Mouse (Mus musculus) kidney, postnatal 10 days (tissue): Measurements from ENCODE around the gene Id2.

Experiments used
- DNase-seq: peaks from one replicate; pipeline ENCODE4 v3.0.0; 2021; ENCODE audit warnings: mixed read lengths

Gene Id2

DNA sequence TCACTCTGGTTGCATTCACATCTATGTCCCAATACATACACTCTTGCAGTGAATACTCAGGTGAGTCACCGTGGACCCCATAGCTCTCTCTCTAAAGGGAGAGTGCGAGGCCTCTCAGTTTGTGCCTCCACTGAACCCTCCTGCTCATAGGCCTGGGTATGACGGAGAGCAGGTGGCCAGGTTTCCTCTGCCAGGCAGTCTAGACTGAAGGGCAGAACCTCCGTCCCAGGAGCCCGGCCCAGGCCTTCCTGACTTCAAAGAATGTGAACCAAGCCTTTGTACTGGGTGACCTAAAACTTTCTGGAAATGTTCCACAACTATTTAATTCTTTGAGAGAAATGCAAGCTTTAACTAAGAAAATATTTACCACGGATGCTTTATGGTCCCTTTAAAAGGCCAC, 7.0 kb upstream of the Id2 start:
- DNase-seq, result peak; percentile 46

DNA sequence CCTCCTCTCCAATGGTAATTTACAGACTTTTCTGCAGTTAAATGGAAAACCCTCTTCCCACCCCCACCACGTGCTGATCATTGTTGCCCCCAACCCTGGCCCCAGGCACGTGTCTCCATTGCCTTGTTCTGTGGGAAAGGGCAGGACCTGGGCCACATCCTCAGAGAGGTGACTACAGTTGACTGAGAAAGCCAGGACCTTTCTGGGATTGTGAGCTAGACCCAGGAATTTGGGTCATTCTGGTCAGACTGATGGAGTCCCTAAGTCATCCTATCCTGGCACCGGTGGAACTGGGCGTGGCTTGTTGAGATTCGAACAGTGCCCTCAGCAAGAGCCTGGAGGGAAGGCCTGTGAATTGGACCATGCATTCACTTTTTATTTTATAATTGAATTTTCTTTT, 4.4 kb upstream of the Id2 start:
- DNase-seq, result peak; percentile 51

DNA sequence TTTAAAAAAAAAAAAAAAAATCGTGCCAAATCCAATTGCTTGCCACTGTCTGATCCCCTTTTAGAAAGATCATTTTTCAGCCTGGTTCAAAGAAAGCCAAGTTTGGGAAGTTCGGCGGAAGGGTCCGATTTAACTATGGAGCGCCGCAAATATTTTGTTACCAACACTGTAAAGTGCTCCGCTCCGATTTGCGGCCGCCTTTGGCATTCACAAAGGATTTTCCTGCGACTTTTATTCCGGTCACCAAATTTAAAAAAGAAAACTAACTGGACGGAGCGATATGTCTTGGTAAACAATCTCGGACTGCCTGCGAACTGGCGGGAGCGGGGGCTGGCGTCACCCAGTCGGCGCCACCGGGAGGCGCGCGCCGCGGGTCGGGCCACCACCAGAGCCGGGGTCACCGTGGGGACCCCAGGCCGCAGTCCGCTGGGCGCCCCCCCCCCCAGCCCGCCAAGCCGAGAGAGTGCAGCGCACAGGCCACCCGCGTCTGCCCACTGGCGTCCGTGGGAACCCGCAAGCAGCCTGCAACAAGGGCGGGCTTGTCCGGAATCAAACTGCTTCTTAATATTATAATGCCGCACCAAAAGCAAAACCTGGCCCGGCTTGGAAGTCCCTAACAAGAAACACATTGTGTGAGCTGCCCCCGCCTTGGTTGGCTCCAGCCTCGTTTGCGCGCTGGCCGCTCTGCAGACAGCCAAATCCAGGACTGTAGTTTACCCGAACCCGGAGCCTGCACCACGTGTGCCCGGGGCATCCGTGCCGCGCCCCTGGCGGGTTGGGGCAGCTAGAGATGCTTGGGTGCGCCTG, 3.7 kb upstream of the Id2 start:
- peak; percentile 76 for DNase-seq

DNA sequence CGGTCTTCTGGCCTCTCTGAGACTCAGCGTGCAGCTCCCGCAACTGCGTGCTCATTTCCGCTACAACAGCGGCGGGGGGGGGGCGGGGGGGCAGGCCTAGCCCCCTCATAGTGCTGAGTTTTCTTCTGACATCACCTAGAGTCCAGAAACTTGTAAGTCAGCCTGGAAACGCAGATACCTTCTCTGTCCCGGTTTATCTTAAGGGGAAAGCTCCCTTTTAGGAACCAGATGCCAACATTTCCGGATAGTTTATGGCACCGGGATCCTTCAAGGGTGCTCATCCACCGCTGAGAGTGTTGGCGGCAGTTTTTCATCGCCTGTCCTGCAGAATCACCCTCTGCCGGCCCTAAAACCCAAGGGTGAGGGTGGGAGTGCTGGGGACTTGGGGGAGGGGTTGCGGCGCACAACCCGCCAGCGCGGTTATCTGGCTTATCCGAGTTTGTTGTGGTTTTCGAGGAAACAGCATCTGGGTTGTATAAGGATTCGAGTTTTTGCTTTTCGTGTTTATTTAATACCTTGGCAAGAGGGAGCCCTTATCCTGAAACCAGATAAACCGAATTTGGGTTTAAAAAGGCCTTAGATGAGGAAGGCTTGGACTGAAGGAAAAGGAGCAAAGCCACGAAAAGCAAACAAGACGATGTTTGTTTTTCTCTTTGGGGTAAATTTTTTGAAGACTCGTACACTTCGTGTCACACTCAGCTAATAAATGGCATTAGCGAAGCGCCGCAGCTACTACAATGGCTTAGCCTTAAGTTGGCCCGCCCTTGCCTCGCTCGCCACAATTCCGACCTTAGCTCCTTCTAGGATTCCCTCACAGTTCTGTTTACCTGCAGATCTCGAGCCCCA, 2.8 kb upstream of the Id2 start:
- peak; percentile 68 for DNase-seq

DNA sequence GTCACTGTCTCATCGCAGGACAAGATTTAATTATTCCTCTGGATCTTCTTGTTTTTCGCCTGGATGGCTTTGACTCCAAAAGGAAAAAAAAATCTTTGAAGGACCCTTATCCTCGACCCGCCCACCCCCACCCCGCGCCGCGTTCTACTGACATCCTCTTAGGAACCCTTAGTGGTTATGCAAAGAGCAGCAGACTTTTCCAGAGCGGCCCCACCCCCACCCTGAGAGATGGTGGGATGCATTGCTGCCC, 2.3 kb upstream of the Id2 start:
- peak; percentile 87 for DNase-seq

DNA sequence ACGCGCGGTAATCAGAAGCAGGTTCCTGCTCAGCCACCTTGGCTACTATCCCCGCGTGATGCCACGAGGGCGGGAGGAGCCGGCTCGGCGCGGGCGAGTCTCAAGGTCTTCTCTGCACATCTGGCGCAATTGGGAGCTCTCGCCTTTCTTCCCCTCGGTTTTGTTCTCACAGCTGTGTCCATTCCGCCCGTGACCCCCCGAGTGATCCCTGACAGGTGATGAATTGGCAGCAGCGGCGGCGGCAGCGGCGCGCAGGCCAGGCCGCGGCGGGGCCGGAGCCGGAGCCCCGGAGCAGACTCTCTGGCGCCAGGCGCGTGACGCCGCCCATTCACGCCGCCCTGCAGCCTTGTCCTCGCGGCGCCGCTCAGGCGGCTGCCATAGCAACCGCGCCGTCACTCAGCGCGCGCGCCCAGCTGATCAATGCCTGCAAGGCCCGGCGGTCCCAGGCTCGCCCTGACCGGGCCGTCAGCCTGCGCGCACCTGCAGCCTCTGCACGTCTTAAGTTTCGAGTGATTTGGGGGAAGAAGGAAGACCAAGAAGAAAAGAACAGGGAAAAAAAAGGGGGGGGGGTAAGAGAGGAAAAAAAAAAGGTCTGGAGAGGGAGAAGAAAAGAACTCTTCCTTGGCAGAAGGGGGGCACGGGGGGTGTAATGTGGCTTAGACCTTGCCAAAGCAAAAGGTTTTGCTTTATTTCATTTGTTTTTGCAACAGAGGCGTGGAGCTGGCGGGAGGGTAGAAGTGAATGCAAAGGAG, 1.8 kb upstream of the Id2 start:
- DNase-seq, result peak; percentile 97

DNA sequence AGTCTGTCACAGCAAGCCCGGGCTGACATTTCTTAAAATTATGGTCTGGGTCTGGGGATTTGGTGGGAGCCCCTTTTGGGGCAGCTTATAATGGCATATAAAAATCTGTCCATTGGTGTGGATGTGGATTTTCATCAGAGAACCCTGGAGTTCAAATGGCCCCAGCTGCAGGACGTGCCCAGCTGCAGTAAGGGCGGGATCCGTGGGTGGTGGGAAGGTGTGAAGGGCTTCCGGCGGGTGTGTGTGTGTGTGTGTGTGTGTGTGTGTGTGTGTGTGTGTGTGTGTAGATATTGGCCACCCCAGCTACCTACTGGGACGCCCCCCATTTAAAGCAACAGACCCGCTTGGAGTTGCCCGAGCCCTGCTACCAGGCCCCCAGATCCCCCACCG, 1.2 kb upstream of the Id2 start:
- no peak for DNase-seq

DNA sequence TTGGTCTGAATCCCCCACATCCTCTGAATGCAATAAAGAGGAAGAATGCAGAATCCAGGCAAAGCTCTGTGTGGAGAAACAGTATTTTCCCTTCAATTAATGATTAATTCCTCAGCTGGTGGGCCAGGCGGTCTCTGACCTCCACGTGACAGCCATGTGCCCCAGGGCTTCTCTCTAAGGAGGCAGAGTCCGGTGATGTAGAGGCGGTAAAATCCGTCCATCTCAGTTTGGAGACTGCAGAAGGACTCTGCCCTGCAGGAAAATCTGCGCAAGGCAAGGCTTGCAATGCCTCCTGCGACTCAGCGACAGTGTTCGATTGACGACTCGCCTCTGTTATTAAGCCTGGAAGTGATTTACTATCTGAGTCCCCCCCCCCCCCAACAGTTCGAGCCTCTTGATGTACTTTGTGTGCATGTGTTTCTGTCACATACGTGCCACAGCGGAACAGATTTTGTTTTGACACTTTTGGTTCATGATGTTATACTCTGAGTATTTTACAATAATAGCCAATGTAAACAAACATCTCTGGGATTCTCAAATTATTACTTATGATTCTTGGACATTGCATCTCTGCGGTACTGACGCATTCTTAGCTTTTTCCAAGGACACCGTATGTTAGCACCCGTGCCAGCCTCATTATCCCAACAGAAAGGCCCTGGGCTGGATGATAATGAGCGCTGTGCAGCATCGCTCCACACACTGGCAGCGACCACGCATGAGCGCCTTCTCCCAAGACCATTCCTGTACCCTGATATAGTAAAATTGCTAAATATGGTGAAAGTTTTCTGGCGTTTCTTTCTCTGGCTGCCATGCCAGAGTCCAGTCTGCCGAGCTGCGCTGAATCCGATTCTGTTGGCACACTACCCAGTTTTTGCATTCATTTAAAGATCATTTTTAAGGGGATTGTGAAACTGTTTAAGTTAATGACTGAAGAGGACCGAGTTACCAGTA, 545 bp upstream of the Id2 start:
- peak; percentile 86 for DNase-seq

DNA sequence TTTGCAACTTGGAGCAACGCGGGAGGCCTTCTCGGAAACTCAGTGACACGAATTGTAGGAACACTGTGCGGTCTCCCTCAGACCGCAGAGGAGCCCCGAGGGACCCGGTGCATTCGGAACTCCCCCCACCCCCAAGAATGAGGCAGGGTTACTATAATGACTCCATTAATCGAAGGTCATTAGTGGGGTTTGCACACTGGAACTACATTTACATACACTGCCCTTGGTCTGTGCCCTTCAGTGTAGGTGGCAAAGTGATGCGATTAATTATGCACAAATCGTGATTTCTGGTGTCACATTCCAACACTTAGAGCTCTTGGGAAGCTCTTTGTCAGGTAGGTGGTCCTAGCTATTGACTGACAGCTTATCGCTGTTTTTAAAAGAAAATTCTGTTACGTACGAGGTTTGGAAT, 294 bp downstream of the Id2 start:
- DNase-seq, result peak; percentile 61

DNA sequence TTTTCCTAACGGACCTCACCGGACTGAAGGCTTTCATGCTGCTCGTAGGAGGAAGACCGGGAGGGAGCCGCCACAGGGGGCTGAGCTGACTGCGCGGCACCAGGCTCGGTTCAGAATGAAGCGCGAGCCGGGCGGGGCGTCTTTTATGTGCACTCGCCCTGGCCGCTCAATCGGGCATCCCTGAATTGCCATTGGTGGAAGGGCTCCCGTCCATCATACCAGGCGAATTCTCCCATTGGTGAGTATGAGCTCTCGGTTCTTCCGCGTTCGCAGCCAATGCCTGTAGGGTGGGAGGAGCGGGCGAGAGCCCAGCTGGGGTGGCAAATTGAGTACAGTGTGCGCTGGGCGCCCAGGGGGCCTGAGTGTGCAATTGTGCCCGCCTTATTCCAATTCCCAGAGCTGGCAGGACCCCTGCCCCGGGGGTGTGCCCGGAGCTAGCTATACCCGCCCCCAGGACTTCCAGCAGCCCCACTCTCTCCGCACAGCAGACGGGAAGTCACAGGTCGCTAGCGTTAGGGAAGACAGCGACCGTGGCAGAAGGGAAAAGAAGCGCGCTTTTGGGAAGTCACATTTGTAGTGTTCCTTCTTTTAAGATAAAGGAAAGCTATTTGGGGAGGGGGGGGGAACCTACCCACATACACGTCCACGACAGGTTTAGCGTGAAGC, 833 bp downstream of the Id2 start:
- DNase-seq, result peak; percentile 99

DNA sequence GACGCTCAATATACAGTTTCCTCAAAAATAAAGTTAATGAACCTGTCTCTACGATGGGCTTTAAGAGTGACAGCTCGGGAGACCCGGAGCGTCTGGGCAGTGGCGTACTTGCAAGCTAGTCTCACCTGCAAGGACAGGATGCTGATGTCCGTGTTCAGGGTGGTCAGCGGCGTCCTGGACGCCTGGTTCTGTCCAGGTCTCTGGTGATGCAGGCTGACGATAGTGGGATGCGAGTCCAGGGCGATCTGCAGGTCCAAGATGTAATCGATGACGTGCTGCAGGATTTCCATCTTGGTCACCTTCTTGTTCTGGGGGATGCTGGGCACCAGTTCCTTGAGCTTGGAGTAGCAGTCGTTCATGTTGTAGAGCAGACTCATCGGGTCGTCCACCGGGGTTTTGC, 1.4 kb downstream of the Id2 start:
- DNase-seq, result no peak

DNA sequence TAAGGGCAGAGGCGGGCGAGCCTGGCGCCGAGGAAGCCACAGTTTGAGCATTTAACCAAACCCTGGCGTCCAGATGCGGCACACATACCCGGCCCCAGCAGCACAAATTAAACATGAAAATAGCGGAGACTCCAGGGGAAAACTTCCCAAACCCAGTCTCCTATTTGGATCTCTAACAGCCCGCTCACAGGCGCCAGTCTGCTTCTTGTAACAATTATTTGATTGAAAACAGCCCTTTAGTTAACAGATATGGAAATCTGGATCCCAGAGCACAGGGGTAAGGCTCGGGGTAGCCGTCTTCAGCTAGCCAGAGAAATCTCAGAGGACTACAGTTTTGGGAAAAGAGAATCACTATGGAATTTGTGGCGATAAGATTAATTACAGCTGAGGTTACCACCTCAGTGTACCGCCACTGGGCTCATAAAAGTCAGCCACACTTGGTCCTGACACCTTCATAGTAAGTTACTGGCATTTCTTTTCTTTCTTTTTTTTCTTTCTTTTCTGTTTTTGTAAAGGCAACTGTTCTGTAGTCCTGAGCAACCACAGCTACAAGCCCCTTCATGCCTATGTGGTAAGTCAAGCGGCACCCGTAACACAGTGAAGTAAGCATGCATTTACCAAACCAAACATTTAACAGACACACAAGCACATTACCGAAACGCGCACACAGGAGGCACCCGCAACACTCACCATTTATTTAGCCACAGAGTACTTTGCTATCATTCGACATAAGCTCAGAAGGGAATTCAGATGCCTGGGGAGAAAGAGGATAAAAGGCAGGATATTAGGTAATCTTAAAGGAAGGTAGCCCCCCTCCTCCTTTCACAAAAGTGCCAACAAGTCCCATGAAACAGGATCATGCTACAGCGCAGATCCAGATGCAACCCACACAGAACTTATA, 2.1 kb downstream of the Id2 start:
- DNase-seq, result peak; percentile 54

DNA sequence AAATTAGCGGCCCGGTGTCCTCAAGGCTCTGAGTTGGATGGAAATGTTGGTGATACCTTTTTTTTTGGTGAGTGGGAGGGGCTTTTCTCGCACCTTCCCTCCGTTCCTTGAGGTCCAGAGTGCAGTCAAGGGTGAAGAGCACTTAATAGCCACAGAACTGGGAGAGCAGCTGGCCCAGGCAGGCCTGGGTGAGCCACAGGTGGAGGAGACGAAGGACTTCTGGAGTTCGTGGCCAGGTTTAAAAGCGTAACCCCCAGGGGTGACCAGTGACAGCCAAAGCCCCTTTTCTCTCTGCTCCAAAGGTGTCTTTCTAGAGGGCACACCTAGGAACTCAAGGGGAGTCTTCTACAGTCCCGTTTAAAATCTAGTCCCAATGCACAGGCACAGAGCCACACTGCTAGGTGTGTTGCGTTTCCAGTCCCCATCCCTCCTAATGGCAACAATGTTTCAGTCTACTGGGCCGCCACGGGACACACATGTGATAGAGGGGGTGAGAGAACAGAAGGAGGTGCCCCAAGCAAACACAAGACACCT, 3.6 kb downstream of the Id2 start:
- peak; percentile 57 for DNase-seq

DNA sequence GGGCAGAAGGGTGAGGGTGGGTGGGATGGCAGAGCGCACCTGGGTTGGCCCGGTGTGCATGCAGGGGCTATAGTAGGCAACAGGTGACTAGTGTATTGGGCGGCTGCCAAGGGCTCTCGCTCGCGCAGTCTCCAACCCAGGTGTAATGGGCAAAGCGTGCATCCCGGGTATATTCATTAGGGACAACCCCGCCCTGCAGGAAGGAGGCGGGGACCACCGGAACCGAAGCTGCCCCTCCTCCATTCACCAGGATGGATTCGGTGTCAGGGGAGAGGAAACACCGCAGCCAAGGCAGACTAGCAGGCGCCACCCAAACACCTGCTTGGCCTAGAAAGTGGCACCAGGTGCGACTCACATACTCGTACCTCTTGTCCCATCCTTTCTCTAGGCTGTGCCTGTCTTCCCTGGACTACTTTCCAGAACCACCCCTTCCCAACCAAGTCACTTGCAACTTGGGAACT, 4.2 kb downstream of the Id2 start:
- peak; percentile 84 for DNase-seq

DNA sequence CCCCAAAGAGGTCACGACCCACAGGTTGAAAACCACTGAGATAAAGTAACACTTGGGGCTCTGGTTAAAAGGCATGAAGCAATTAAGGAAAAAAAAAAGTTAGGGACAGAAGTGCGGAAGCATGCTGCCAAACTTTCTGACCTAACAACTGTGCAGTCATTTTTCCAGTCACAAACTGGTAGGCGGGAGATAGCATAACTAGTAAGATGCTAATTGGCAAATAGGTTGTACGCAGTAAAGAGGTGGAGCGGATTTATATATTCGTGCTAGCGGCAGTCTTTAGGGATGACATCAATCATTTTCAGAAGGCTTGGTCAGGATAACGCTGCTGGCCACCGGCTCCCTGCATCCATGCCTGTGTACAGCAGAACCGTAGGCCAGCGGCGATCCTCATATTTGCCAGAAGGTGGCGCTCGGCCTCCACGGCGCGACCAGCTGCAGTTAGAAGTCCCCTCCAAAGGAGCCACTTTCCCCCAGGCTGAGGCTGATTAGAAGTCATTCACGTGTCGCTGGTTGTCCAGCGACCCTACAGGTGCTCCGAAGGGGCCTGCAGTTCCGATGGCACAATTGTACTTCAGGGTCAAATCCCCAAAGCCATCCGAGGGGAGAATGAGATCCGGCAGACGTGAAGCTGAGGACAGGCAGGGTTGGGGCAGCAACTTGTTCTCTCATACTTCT, 4.8 kb downstream of the Id2 start:
- peak; percentile 93 for DNase-seq

DNA sequence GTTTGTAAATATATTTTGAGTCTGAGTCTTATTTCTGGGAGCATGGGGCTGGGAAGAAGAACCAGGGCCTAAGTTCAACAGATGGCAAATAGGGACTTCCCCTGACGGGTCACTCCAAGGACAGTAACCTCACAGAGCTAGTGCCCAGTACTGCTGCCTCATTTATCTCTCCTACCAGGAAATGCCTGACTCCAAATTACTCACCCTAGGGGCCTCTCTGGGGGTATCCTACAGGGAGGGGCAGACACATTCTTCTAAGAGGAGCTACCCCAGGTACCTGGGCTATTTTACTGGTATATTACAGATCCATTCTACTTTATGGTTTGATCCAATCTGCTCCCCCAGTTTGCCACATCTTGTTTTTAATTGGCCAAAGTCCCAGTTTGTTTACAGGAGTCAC, 7.5 kb downstream of the Id2 start:
- no peak for DNase-seq

DNA sequence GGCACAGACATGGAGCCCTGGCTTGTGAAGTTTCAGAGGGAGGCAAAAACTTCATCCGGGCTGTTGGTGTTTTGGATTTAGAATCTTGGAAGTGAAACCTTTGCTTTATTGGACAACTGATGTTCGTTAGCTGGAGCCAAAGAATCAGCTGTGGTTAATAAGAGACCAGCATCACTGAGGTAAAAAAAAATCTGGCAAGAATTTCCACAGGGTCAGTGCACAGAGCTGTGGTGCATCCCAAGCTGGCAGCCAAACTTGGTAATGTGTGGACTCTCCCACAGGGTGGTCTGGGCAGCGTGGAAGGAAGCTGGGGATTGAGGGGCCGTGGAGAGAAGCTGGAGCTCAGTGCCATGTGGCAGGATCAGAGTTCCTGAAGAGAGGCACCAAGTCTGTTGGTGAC, 10.0 kb downstream of the Id2 start:
- DNase-seq, result no peak

DNA sequence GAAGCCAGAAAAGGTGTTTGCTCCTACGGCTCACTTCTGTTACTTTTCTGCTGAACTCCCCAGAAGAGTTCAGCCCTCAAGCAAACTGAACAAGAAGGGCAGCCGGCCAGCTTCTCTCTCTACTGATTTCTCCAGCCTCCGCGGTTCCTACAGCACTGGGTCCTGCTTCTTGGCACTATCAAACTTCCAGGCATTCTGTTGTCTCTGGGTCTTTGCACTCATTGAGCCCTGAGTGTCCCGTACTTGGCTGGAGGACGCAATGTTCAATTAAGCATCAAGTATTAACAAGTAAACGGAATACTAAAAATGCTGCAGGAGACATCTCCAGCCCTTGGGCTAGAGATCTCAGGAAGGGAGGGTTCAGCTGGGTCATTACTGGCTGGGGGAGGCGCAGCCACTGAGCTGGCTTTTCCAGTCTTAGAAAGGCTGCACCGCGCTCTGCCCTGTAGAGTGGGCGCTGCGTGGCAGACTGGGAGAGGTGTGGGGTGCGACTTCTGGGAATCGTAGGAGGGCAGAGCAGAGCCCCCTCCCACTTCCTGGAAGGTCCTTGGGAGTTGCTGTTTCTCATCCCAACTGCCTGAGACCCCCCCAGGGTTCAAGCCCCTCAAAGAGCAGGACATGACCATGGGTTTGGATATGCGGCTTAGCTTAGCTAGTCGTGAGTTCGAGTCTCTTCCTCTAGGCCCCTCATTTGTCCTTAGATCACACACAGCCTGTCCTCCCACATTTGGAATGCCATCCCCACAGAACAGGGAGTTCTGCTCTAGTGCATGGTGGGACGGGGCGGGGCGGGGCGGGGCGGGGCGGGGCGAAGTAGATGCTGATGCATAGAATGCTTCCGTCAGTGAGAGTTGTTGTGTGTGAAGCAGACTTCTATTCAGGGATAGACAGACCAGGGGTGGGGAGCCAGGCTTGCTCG, 13.4 kb downstream of the Id2 start:
- no peak for DNase-seq

DNA sequence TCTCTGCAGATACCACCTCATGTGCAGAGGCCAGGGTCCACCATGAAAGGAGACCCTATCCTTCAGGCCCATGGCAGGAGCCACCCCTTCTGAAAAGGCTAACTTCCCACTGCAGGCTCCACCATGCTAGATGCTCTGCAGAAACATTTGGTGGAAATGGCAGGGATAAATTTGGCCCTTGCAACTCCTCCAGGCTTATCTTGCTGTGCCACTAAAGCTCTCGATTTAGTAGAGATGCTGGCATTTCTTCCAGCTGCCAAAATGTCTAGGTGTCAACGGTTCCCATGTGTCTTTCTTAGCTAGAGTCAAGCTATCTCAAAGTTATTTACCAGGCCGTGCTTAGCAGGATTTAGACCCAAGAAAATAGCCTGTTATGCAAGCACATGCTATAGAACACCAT, 22.6 kb downstream of the Id2 start:
- DNase-seq, result no peak
